Mouse (Mus musculus) forebrain, postnatal 0 days (tissue): ENCODE results near the gene Sik3. TPM values are rescaled to one million over a fixed set of nuclear protein-coding genes. Genes with fewer than 3 reads are reported as not detected.

Experiments
- ATAC-seq: fragments of 200-750 bp; cut with Nextera tagmentation; 2 replicates; pipeline ENCODE4 v1.8.0; 2017; ENCODE audit warnings: mild to moderate bottlenecking, moderate library complexity
- DNase-seq: peaks from one replicate; pipeline ENCODE4 v3.0.0-alpha.2; 2015
- H3K27ac ChIP-seq: fragments of 300-500 bp; sonication (generic); 2 replicates; pipeline ENCODE4 v1.5.1; 2014; ENCODE audit warnings: low read depth, mild to moderate bottlenecking, antibody characterized with exemption, low read length, moderate library complexity, mixed read lengths
- H3K27me3 ChIP-seq: fragments of 300-500 bp; sonication (generic); 2 replicates; pipeline ENCODE4 v1.6.1; 2014; ENCODE audit warnings: mild to moderate bottlenecking, low read length, mixed read lengths; ENCODE audit not compliant: insufficient read depth
- H3K36me3 ChIP-seq: fragments of 300-500 bp; sonication (generic); 2 replicates; pipeline ENCODE4 v1.6.1; 2014; ENCODE audit warnings: mild to moderate bottlenecking, moderate library complexity; ENCODE audit not compliant: insufficient read depth
- H3K4me1 ChIP-seq: fragments of 300-500 bp; sonication (generic); 2 replicates; pipeline ENCODE4 v1.6.1; 2014; ENCODE audit warnings: antibody characterized with exemption; ENCODE audit not compliant: insufficient read depth
- H3K4me2 ChIP-seq: fragments of 300-500 bp; sonication (generic); 2 replicates; pipeline ENCODE4 v1.6.1; 2014; ENCODE audit warnings: low read depth, mild to moderate bottlenecking, moderate library complexity
- H3K4me3 ChIP-seq: fragments of 300-500 bp; sonication (generic); 2 replicates; pipeline ENCODE4 v1.5.1; 2014; ENCODE audit warnings: low read depth, low read length, mixed read lengths
- H3K9ac ChIP-seq: fragments of 300-500 bp; sonication (generic); 2 replicates; pipeline ENCODE4 v1.6.1; 2014; ENCODE audit warnings: mild to moderate bottlenecking
- H3K9me3 ChIP-seq: fragments of 300-500 bp; sonication (generic); 2 replicates; pipeline ENCODE4 v1.6.1; 2016; ENCODE audit warnings: low read length
- CTCF ChIP-seq: sonication (generic); IDR thresholded peaks from 2 replicates; pipeline ENCODE4 v1.5.1; 2016; ENCODE audit warnings: antibody characterized with exemption, control low read depth, low read depth
- WGBS: fragments of 180-500 bp; shearing (Covaris S2); extraction: QIAGEN DNeasy Blood & Tissue Kit; methylation state at CpG from one replicate; pipeline ENCODE4 v1.1.7; 2014; 5-methylcytosine and 5-hydroxymethylcytosine counted together
- polyA plus RNA-seq: library from polyadenylated mRNA; unstranded; fragments of >200 nt; fragmentation: Nextera tagmentation; extraction: Ambion mirVana; gene quantifications from 2 replicates; pipeline ENCODE4 v1.2.1, GENCODE M21; 2015
- total RNA-seq: library from RNA; depleted of rRNA; stranded (reverse); fragments of >200 nt; gene quantifications from 2 replicates; pipeline ENCODE4 v1.2.3, GENCODE M21; 2014

The Sik3 gene
- total and polyA plus RNA-seq, 2 experiments from 2014 or later, result 9.3 to 27.9 TPM

DNA sequence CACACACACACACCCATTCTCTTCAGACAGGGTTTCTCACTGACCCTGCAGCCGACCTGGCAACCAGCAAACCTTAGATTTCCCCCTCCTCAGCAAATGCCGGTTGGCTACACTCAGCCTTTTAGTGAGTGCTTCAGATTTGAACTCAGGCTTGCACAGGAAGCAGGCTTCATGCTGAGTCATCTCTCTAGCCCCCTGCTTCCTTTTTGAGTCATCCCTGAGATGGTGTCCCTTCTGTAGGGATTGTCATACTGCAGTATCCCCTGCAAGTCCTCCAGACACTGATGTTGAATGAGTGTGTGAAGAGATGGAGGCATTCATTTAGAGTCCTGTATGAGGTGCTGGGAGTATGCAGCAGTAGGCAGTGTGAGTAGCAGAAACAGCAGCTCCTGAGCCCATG, 160.3 kb downstream of the Sik3 start:
- no peak for TF ChIP-seq CTCF
- no peak overlapping the region for H3K27ac ChIP-seq
- WGBS, result 60% methylated on average over 2 of the region's 2 CpGs
- ATAC-seq, result no peak
- DNase-seq, result no peak
- no peaks in the 10 kb centered on the region for H3K27me3 ChIP-seq
- no peaks in the 10 kb centered on the region for H3K9me3 ChIP-seq
- no peak overlapping the region for H3K4me3 ChIP-seq
- H3K9ac ChIP-seq, result no peak overlapping the region
- H3K4me2 ChIP-seq, result no peak overlapping the region
- H3K4me1 ChIP-seq, result no peaks in the 10 kb centered on the region
- H3K36me3 ChIP-seq, result no peaks in the 10 kb centered on the region

GRCm38 (mm10) chr9:46173919-46174318, 161.3 kb downstream of the Sik3 start:
- no peaks in the 10 kb centered on the region for H3K27me3 ChIP-seq
- no peaks in the 10 kb centered on the region for H3K4me1 ChIP-seq
- no peaks in the 10 kb centered on the region for H3K9me3 ChIP-seq
- 0 out of 2 replicates have a peak, but pooled peaks cover 4% of the 10 kb centered on the region for H3K36me3 ChIP-seq
- TF ChIP-seq CTCF, result no peak
- no peak overlapping the region for H3K4me2 ChIP-seq
- 91% methylated on average over 6 of the region's 6 CpGs for WGBS
- DNase-seq (no peak), ATAC-seq (no peak)
- no peak overlapping the region for H3K4me3 ChIP-seq
- H3K9ac ChIP-seq, result no peak overlapping the region
- H3K27ac ChIP-seq, result no peak overlapping the region

DNA sequence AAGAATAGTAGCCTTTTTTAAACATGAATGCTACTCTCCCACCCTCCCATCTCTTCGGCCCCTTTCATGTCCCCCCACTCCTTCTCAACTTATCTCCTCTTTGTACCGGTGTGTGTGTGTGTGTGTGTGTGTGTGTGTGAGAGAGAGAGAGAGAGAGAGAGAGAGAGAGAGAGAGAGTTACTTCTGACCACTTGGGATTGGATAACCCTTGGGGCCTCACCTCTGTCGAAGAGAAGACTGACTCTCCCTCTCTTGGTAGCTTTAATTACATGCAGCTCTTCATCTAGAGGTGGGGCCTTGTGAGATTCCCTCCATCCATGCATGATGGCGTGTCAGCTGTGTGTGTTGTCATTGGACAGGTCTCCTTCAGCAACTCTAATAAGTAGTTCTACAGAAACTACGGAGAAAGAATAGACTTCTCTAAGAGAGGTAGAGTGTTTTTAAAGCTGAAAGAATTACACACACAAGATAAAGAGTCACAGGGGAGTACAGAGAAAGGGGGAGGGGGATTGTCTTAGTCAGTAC, 162.2 kb downstream of the Sik3 start:
- H3K9me3 ChIP-seq, result no peaks in the 10 kb centered on the region
- no peak overlapping the region for H3K9ac ChIP-seq
- 86% methylated on average over 5 of the region's 5 CpGs for WGBS
- no peak for DNase-seq
- ATAC-seq, result no peak
- H3K27ac ChIP-seq, result no peak overlapping the region
- no peaks in the 10 kb centered on the region for H3K4me1 ChIP-seq
- no peak overlapping the region for H3K4me2 ChIP-seq
- H3K4me3 ChIP-seq, result no peak overlapping the region
- 0 out of 2 replicates have a peak, but pooled peaks cover 4% of the 10 kb centered on the region for H3K36me3 ChIP-seq
- no peaks in the 10 kb centered on the region for H3K27me3 ChIP-seq
- no peak for TF ChIP-seq CTCF

GRCm38 (mm10) chr9:46175300-46175699, 162.7 kb downstream of the Sik3 start:
- ATAC-seq (no peak), DNase-seq (no peak)
- 78% methylated on average over 1 of the region's 1 CpGs for WGBS
- Histone ChIP-seq H3K4me1 (no peaks in the 10 kb centered on the region), H3K9me3 (no peaks in the 10 kb centered on the region), H3K4me2 (no peak overlapping the region), H3K27me3 (no peaks in the 10 kb centered on the region), H3K4me3 (no peak overlapping the region), H3K9ac (no peak overlapping the region), H3K27ac (no peak overlapping the region), H3K36me3 (0 out of 2 replicates have a peak, but pooled peaks cover 4% of the 10 kb centered on the region)
- no peak for TF ChIP-seq CTCF

- 0 out of 2 replicates have a peak, but pooled peaks cover 4% of the 10 kb centered on the region for H3K36me3 ChIP-seq
- no peak for TF ChIP-seq CTCF
- WGBS, result 82% methylated on average over 1 of the region's 1 CpGs
- no peak for DNase-seq
- no peak overlapping the region for H3K27ac ChIP-seq
- no peaks in the 10 kb centered on the region for H3K9me3 ChIP-seq
- no peak overlapping the region for H3K4me3 ChIP-seq
- H3K4me1 ChIP-seq, result no peaks in the 10 kb centered on the region
- ATAC-seq, result no peak
- H3K27me3 ChIP-seq, result no peaks in the 10 kb centered on the region
- no peak overlapping the region for H3K4me2 ChIP-seq
- H3K9ac ChIP-seq, result no peak overlapping the region
Measured at GRCm38 (mm10) chr9:46175938-46176375, 163.3 kb downstream of the Sik3 start.

GRCm38 (mm10) chr9:46176613-46177012, 164.0 kb downstream of the Sik3 start:
- Histone ChIP-seq H3K36me3 (0 out of 2 replicates have a peak, but pooled peaks cover 4% of the 10 kb centered on the region), H3K27ac (no peak overlapping the region), H3K4me2 (no peak overlapping the region), H3K9me3 (no peaks in the 10 kb centered on the region), H3K4me1 (no peaks in the 10 kb centered on the region), H3K27me3 (no peaks in the 10 kb centered on the region), H3K4me3 (no peak overlapping the region), H3K9ac (no peak overlapping the region)
- DNase-seq (no peak), ATAC-seq (no peak)
- no peak for TF ChIP-seq CTCF
- 87% methylated on average over 4 of the region's 4 CpGs for WGBS

DNA sequence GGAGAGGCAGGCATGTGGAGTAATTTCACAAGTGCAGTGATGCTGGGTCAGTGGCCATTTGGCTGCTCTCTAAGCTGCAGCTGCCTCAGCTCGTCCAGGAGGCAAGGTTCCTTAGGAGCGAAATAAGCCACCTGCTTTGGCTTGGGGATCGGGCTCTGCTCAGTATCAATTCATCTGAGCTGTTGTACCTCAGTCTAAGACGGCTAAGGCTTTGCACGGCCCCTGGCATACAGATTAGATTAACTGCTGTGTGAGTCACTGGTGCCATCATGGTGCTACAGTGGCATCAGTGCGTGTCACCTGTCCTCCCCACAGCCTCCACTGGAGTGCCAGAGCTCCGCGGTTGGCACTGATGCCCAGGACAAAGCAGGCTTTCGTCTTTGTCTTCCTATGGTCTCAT, 166.0 kb downstream of the Sik3 start:
- Histone ChIP-seq H3K27ac (no peak overlapping the region), H3K4me3 (no peak overlapping the region), H3K9me3 (no peaks in the 10 kb centered on the region), H3K36me3 (0 out of 2 replicates have a peak, but pooled peaks cover 4% of the 10 kb centered on the region), H3K27me3 (no peaks in the 10 kb centered on the region), H3K4me1 (no peaks in the 10 kb centered on the region), H3K9ac (no peak overlapping the region), H3K4me2 (no peak overlapping the region)
- 88% methylated on average over 9 of the region's 9 CpGs for WGBS
- DNase-seq (no peak), ATAC-seq (no peak)
- TF ChIP-seq CTCF, result no peak
